Mouse (Mus musculus): ENCODE measurements around the gene Olfr1390.
"Not testable (repeated sequence)": the region's sequence is repeated elsewhere in the genome, so short reads cannot be mapped to it uniquely, and the experiment has no call there.

DNA sequence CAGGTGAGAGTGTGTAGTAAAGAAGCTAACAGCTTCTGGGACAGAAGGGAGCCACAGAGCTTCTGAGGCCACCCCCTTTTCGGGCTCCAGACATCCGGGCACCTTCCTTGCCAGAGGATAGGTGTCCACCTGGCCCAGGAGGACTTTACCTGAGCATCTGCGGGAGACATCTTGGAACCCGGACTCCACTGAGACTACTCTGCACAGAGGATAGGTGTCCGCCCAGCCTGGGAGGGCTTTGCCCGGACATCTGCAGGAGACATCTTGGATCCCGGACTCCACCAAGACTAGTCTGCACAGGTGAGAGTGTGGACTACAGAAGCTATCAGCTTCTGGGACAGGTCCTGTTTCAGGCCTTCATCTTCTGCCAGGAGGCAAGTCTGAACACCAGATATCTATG, 51.1 kb downstream of the Olfr1390 start:
- not testable (repeated sequence) for TF ChIP-seq CTCF (IDR thresholded peaks at IDR 0.05); POLR2A (IDR thresholded peaks at IDR 0.05; ENCODE audit: insufficient read depth, low read depth, low read length); EP300 (IDR thresholded peaks at IDR 0.05; ENCODE audit: insufficient read depth, low read depth, low read length)

Data from heart, adult 2 months (tissue).